Comparison of ENCODE assay signal across 29 mouse cellular contexts in genomic region chr12:17218390-17218789, GRCm38 (mm10). TPM values are rescaled to one million over a fixed set of nuclear protein-coding genes. Genes with fewer than 3 reads are reported as not detected.
A peak's percentile ranks its signal among the peaks of the same experiment; 100 is the strongest.
DNase-seq lines count a peak whose midpoint lies in the region; ATAC-seq and TF ChIP-seq lines count a peak whose summit lies in the region.
"Had no signal": no experiment of that assay in that cellular context is flagged by ENCODE, and none has a peak within 500 bp of the region (broad histone marks: within the 10 kb centered on the region; RNA-seq: fewer than 3 reads in every experiment).

No protein-coding gene starts in this region.

- 0 out of 2 replicates have a peak, but pooled peaks cover 3% of the 10 kb centered on the region for H3K4me1 ChIP-seq in forebrain, embryonic 13.5 days
- 0 out of 2 replicates have a peak, but pooled peaks cover 3% of the 10 kb centered on the region for H3K4me1 ChIP-seq in forebrain, embryonic 15.5 days
- H3K4me1 ChIP-seq: embryonic facial prominence, embryonic 10.5 days; embryonic facial prominence, embryonic 13.5 days; hindbrain, embryonic 12.5 days; hindbrain, embryonic 15.5 days had no signal

- H3K4me3 ChIP-seq in forebrain, embryonic 13.5 days = no peak overlapping the region
- no peak overlapping the region for H3K4me3 ChIP-seq in forebrain, embryonic 15.5 days
- H3K4me3 ChIP-seq: embryonic facial prominence, embryonic 10.5 days; embryonic facial prominence, embryonic 13.5 days; erythroblast, embryonic 14.5 days; gastrocnemius, adult 2 months; hindbrain, embryonic 12.5 days; hindbrain, embryonic 15.5 days had no signal

- H3K27me3 ChIP-seq in forebrain, embryonic 13.5 days = no peaks in the 10 kb centered on the region
- H3K27me3 ChIP-seq in forebrain, embryonic 15.5 days = no peaks in the 10 kb centered on the region
- H3K27me3 ChIP-seq: CH12.LX; embryonic facial prominence, embryonic 13.5 days; hindbrain, embryonic 12.5 days; hindbrain, embryonic 15.5 days had no signal

- TF ChIP-seq POLR2A in brain, embryonic 14.5 days (IDR thresholded peaks at IDR 0.05; ENCODE audit: borderline replicate concordance, extremely low read depth, insufficient read depth, insufficient read length, poor library complexity, severe bottlenecking) = no peak

- H3K36me3 ChIP-seq in forebrain, embryonic 13.5 days (ENCODE audit: poor library complexity, severe bottlenecking) = no peaks in the 10 kb centered on the region
- no peaks in the 10 kb centered on the region for H3K36me3 ChIP-seq in forebrain, embryonic 15.5 days
- H3K36me3 ChIP-seq: embryonic facial prominence, embryonic 10.5 days; embryonic facial prominence, embryonic 13.5 days; G1E; hindbrain, embryonic 12.5 days; hindbrain, embryonic 15.5 days had no signal

- 19% methylated on average over 8 of the region's 8 CpGs for WGBS in forebrain, embryonic 13.5 days
- 11% methylated on average over 8 of the region's 8 CpGs for WGBS in forebrain, embryonic 15.5 days

- H3K27ac ChIP-seq in forebrain, embryonic 13.5 days = no peak overlapping the region
- no peak overlapping the region for H3K27ac ChIP-seq in forebrain, embryonic 15.5 days (replicated peaks)
- H3K27ac ChIP-seq: embryonic facial prominence, embryonic 10.5 days; embryonic facial prominence, embryonic 13.5 days; gastrocnemius, adult 2 months; hindbrain, embryonic 12.5 days; hindbrain, embryonic 15.5 days had no signal

- no peak overlapping the region for H3K9ac ChIP-seq in forebrain, embryonic 13.5 days
- no peak overlapping the region for H3K9ac ChIP-seq in forebrain, embryonic 15.5 days (replicated peaks)
- H3K9ac ChIP-seq: embryonic facial prominence, embryonic 13.5 days; hindbrain, embryonic 12.5 days; hindbrain, embryonic 15.5 days had no signal

- no peak overlapping the region for H3K4me2 ChIP-seq in forebrain, embryonic 13.5 days
- no peak overlapping the region for H3K4me2 ChIP-seq in forebrain, embryonic 15.5 days (replicated peaks)
- H3K4me2 ChIP-seq: embryonic facial prominence, embryonic 13.5 days; heart, embryonic 11.5 days; hindbrain, embryonic 12.5 days; hindbrain, embryonic 15.5 days had no signal

- H3K9me3 ChIP-seq in forebrain, embryonic 13.5 days (replicated peaks) = no peaks in the 10 kb centered on the region
- H3K9me3 ChIP-seq in forebrain, embryonic 15.5 days = no peaks in the 10 kb centered on the region
- H3K9me3 ChIP-seq: embryonic facial prominence, embryonic 13.5 days; G1E; hindbrain, embryonic 12.5 days; hindbrain, embryonic 15.5 days had no signal

- DNase-seq in lung, postnatal 14 days = peak; percentile 3
- no peak for DNase-seq in lung, adult 18-20 months
- peak; percentile 71 for DNase-seq in brain, embryonic 14.5 days (ENCODE audit: low read depth)
- DNase-seq in left cerebral cortex, postnatal 25 days (ENCODE audit: low spot score in 2 of 2) = no peak
- no peak for DNase-seq in kidney, postnatal 25 days
- DNase-seq: adrenal gland, adult 2 months; adrenal gland, postnatal 14 days; B cell, adult 2 months; cerebellum, adult 11-12 months; cerebellum, adult 8-10 months; cerebellum, postnatal 10 days; cerebellum, postnatal 36 days; embryo, embryonic 11 days; gastrocnemius, adult 2 months; gastrocnemius, postnatal 14 days; heart, adult 11 months had no signal

- intact Hi-C loops in left cerebral cortex, postnatal 25 days (cut with DNase I) = no loop called here

- peak; percentile 55; the same call in 1 of the 2 replicates for ATAC-seq in forebrain, embryonic 13.5 days
- no peak for ATAC-seq in forebrain, embryonic 15.5 days (replicated peaks)

- TF ChIP-seq CTCF in brain, embryonic 14.5 days (IDR thresholded peaks at IDR 0.05; ENCODE audit: borderline replicate concordance, extremely low read depth, insufficient read depth, insufficient read length) = no peak

RNA-seq across cellular contexts. Expression of gene Kcnf1, which starts 41.7 kb away (rescaled TPM):
- 2.6 and 2.8 TPM in 2 replicates for polyA plus RNA-seq in forebrain, embryonic 13.5 days (2015; fragmentation: Nextera tagmentation; extraction: Ambion mirVana)
- polyA plus RNA-seq in forebrain, embryonic 15.5 days (2015; fragmentation: Nextera tagmentation; extraction: Ambion mirVana) = 4.0 and 4.1 TPM in 2 replicates
- 5.4 and 6.4 TPM in 2 replicates for polyA plus RNA-seq in brain, embryonic 14.5 days (2012; rRNA removed)
- total RNA-seq in left cerebral cortex, postnatal 25 days (2021) = 100 to 1,000 TPM; 102 to 132 TPM
- total RNA-seq: CH12.LX; heart, adult 8-10 months; heart, postnatal 25 days; hematopoietic stem cell, adult 5-6 weeks had no signal
- polyA plus RNA-seq: erythroblast, embryonic 14.5 days; G1E had no signal

RNA-seq across cellular contexts. Expression of gene Pdia6, which starts 48.0 kb away (rescaled TPM):
- polyA plus RNA-seq in forebrain, embryonic 13.5 days (2015; fragmentation: Nextera tagmentation; extraction: Ambion mirVana) = 374 and 387 TPM in 2 replicates
- polyA plus RNA-seq in forebrain, embryonic 15.5 days (2015; fragmentation: Nextera tagmentation; extraction: Ambion mirVana) = 355 and 366 TPM in 2 replicates
- 178 and 194 TPM in 2 replicates for polyA plus RNA-seq in brain, embryonic 14.5 days (2012; rRNA removed)
- total RNA-seq in left cerebral cortex, postnatal 25 days (2021) = 100 to 1,000 TPM; 149 to 160 TPM

Comparison
In these comparisons a context has a peak if more than half of its experiments do, and no peak if none do; other contexts are left out.
1. DNase-seq: peak in lung, postnatal 14 days (single experiment) and brain, embryonic 14.5 days (single experiment); none in lung, adult 18-20 months (0 of 2), left cerebral cortex, postnatal 25 days (0 of 2) and kidney, postnatal 25 days (0 of 2).